Mouse (Mus musculus) adrenal gland (tissue): ENCODE measurements around the gene Dcbld1.
"Not testable (repeated sequence)": the region's sequence is repeated elsewhere in the genome, so short reads cannot be mapped to it uniquely, and the experiment has no call there.

ENCODE experiments used
- intact Hi-C: fragments of 180-260 bp; cut with DNase I; formaldehyde crosslinking; loops from one replicate; pipeline ENCODE4 v1.15.1; 2025

The Dcbld1 gene

GRCm38 (mm10) chr10:52258180-52258948 lies 24.9 kb downstream of the Dcbld1 start:
- intact Hi-C loops, result no loop called here

GRCm38 (mm10) chr10:52260209-52260608 lies 26.8 kb downstream of the Dcbld1 start:
- intact Hi-C loops, result no loop called here

- intact Hi-C loops, result no loop called here
These were observed 30.7 kb downstream of the Dcbld1 start for GRCm38 (mm10) chr10:52264162-52264561.

- intact Hi-C loops, result no loop called here
These were observed 35.5 kb downstream of the Dcbld1 start for GRCm38 (mm10) chr10:52268879-52269278.

- intact Hi-C loops, result no loop called here
These were observed 38.0 kb downstream of the Dcbld1 start for GRCm38 (mm10) chr10:52271385-52271784.

- intact Hi-C loops, result no loop called here
These were observed 39.6 kb downstream of the Dcbld1 start for GRCm38 (mm10) chr10:52273012-52273411.

GRCm38 (mm10) chr10:52274001-52274909 lies 40.8 kb downstream of the Dcbld1 start:
- intact Hi-C loops, result no loop called here

- intact Hi-C loops, result no loop called here
These were observed 41.6 kb downstream of the Dcbld1 start for GRCm38 (mm10) chr10:52274910-52275604.

GRCm38 (mm10) chr10:52276579-52276978 lies 43.2 kb downstream of the Dcbld1 start:
- intact Hi-C loops, result no loop called here

GRCm38 (mm10) chr10:52277564-52277963 lies 44.1 kb downstream of the Dcbld1 start:
- intact Hi-C loops, result not testable (repeated sequence)

GRCm38 (mm10) chr10:52278011-52278434 lies 44.6 kb downstream of the Dcbld1 start:
- intact Hi-C loops, result no loop called here

GRCm38 (mm10) chr10:52278866-52279265 lies 45.4 kb downstream of the Dcbld1 start:
- intact Hi-C loops, result no loop called here

GRCm38 (mm10) chr10:52279876-52280275 lies 46.5 kb downstream of the Dcbld1 start:
- intact Hi-C loops, result loop anchor here (5.0 kb wide), 1 partner anchor 52 kb away; no protein-coding TSS in a partner anchor

GRCm38 (mm10) chr10:52280623-52281022 lies 47.2 kb downstream of the Dcbld1 start:
- intact Hi-C loops, result loop anchor here (5.0 kb wide), 1 partner anchor 52 kb away; no protein-coding TSS in a partner anchor

- intact Hi-C loops, result loop anchor here (5.0 kb wide), 1 partner anchor 51 kb away; no protein-coding TSS in a partner anchor
These were observed 47.9 kb downstream of the Dcbld1 start for GRCm38 (mm10) chr10:52281337-52281736.

GRCm38 (mm10) chr10:52284578-52284977 lies 51.2 kb downstream of the Dcbld1 start:
- intact Hi-C loops, result loop anchor here (5.0 kb wide), 1 partner anchor 48 kb away; no protein-coding TSS in a partner anchor

GRCm38 (mm10) chr10:52287852-52288533 lies 54.6 kb downstream of the Dcbld1 start:
- intact Hi-C loops, result no loop called here

GRCm38 (mm10) chr10:52289261-52289660 lies 55.8 kb downstream of the Dcbld1 start:
- intact Hi-C loops, result no loop called here

- intact Hi-C loops, result not testable (repeated sequence)
These were observed 59.0 kb downstream of the Dcbld1 start for GRCm38 (mm10) chr10:52292391-52292790.

- intact Hi-C loops, result no loop called here
These were observed 60.6 kb downstream of the Dcbld1 start for GRCm38 (mm10) chr10:52293921-52294577.
